Mouse (Mus musculus): ENCODE measurements around the gene Rnaseh2a. TPM values are rescaled to one million over a fixed set of nuclear protein-coding genes. Genes with fewer than 3 reads are reported as not detected.

Gene Rnaseh2a
- total and polyA plus RNA-seq, 2 experiments from 2014 or later: 57.3 to 57.9 TPM

DNA sequence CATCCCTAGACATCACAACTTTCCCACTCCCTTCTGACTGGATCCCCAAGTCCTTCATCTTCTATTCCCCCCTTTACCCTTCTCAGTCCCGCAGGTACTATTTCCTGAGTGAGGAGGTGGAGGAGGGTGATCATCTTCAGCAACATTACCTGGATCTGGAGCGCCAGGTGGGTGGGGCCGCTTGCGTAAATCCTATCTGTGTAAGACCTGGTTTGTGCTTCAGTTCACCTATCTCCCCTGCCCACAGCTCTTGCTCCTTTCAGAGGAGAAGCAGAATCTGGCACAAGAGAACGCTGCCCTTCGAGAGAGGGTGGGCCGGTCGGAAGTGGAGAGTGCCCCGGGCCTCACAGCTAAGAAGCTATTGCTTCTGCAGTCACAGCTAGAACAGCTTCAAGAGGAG is 24.8 kb upstream of the Rnaseh2a start:
- Histone ChIP-seq H3K4me1 (ENCODE audit: control insufficient read depth, insufficient read depth) (peaks cover 12% of the 10 kb centered on the region; the same call in 1 of the 2 replicates), H3K4me3 (ENCODE audit: low read depth, low read length) (no peak overlapping the region), H3K36me3 (replicated peaks; ENCODE audit: control insufficient read depth, insufficient read depth, low read length) (no peaks in the 10 kb centered on the region), H3K27ac (ENCODE audit: low read depth) (no peak overlapping the region), H3K4me2 (ENCODE audit: low read depth, low read length) (no peak overlapping the region), H3K27me3 (ENCODE audit: control insufficient read depth, insufficient read depth, low read length) (peaks cover 16% of the 10 kb centered on the region; the same call in 1 of the 2 replicates), H3K9me3 (replicated peaks; ENCODE audit: control insufficient read depth, low read length) (no peaks in the 10 kb centered on the region), H3K9ac (replicated peaks; ENCODE audit: low read depth, low read length) (no peak overlapping the region)
- no peak for ATAC-seq (ENCODE audit: insufficient read depth, low read depth)
- WGBS: 91% methylated on average over 9 of the region's 9 CpGs
- DNase-seq (ENCODE audit: low spot score): no peak
- no peak for TF ChIP-seq CTCF (IDR thresholded peaks at IDR 0.05; ENCODE audit: low read depth)
- TF ChIP-seq EP300 (IDR thresholded peaks at IDR 0.05; ENCODE audit: low read depth): no peak

- 1% methylated on average over 15 of the region's 15 CpGs for WGBS
- Histone ChIP-seq H3K9me3 (replicated peaks; ENCODE audit: control insufficient read depth, low read length) (no peaks in the 10 kb centered on the region), H3K4me2 (ENCODE audit: low read depth, low read length) (peak overlapping the region; percentile 85), H3K9ac (replicated peaks; ENCODE audit: low read depth, low read length) (peak overlapping the region; percentile 50), H3K27me3 (ENCODE audit: control insufficient read depth, insufficient read depth, low read length) (0 out of 2 replicates have a peak, but pooled peaks cover 11% of the 10 kb centered on the region), H3K4me1 (ENCODE audit: control insufficient read depth, insufficient read depth) (peaks cover 13% of the 10 kb centered on the region; the same call in 1 of the 2 replicates), H3K36me3 (replicated peaks; ENCODE audit: control insufficient read depth, insufficient read depth, low read length) (no peaks in the 10 kb centered on the region), H3K27ac (ENCODE audit: low read depth) (0 out of 2 replicates have a peak overlapping the region, but pooled peaks have one; percentile 21), H3K4me3 (ENCODE audit: low read depth, low read length) (peak overlapping the region; percentile 55)
- TF ChIP-seq EP300 (IDR thresholded peaks at IDR 0.05; ENCODE audit: low read depth) (no peak), CTCF (IDR thresholded peaks at IDR 0.05; ENCODE audit: low read depth) (no peak)
- ATAC-seq (ENCODE audit: insufficient read depth, low read depth) (peak; percentile 2), DNase-seq (ENCODE audit: low spot score) (no peak)
These were observed 21.3 kb upstream of the Rnaseh2a start for GRCm38 (mm10) chr8:84990836-84991235.

GRCm38 (mm10) chr8:84990349-84990748 is 20.8 kb upstream of the Rnaseh2a start, which contains the start of gene Hook2:
Gene Hook2 (plus strand): TSS chr8:84990603.
- under 1% methylated on average over 28 of the region's 28 CpGs for WGBS
- peaks cover 18% of the 10 kb centered on the region for H3K4me1 ChIP-seq (ENCODE audit: control insufficient read depth, insufficient read depth)
- peak within 1 kb of the TSS; percentile 85 for H3K4me2 ChIP-seq (ENCODE audit: low read depth, low read length)
- ATAC-seq (ENCODE audit: insufficient read depth, low read depth): peak; percentile 92
- peak within 1 kb of the TSS; percentile 55 for H3K4me3 ChIP-seq (ENCODE audit: low read depth, low read length)
- no peaks in the 10 kb centered on the region for H3K9me3 ChIP-seq (replicated peaks; ENCODE audit: control insufficient read depth, low read length)
- H3K27ac ChIP-seq (ENCODE audit: low read depth): peak within 1 kb of the TSS; percentile 84
- peak; percentile 98 for DNase-seq (ENCODE audit: low spot score)
- no peaks in the 10 kb centered on the region for H3K36me3 ChIP-seq (replicated peaks; ENCODE audit: control insufficient read depth, insufficient read depth, low read length)
- TF ChIP-seq CTCF (IDR thresholded peaks at IDR 0.05; ENCODE audit: low read depth): peak; percentile 97
- TF ChIP-seq EP300 (IDR thresholded peaks at IDR 0.05; ENCODE audit: low read depth): no peak
- peak within 1 kb of the TSS; percentile 68 for H3K9ac ChIP-seq (replicated peaks; ENCODE audit: low read depth, low read length)
- H3K27me3 ChIP-seq (ENCODE audit: control insufficient read depth, insufficient read depth, low read length): 0 out of 2 replicates have a peak, but pooled peaks cover 9% of the 10 kb centered on the region

DNA sequence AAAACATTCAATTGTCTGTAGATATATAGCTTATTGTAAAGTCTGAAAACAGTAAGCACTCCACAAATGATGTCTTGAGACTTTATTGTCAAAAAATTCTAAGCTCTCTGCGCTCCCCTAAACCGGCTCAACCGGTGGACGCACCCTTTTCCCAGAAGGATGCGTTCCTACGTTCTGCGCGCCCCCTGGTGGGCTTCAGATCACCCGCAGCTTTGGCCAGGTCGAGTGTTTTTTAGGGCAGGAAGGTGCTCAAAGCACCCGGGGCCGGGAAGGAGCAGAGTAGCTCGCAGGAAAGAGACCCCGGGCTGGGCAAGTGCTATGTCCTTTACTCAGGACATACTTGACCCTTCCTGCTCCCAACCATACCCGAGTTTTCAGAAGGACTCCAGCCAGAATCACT is 20.2 kb upstream of the Rnaseh2a start:
- Histone ChIP-seq H3K4me3 (ENCODE audit: low read depth, low read length) (peak overlapping the region; percentile 55), H3K27me3 (ENCODE audit: control insufficient read depth, insufficient read depth, low read length) (0 out of 2 replicates have a peak, but pooled peaks cover 4% of the 10 kb centered on the region), H3K36me3 (replicated peaks; ENCODE audit: control insufficient read depth, insufficient read depth, low read length) (no peaks in the 10 kb centered on the region), H3K4me2 (ENCODE audit: low read depth, low read length) (peak overlapping the region; percentile 85), H3K4me1 (ENCODE audit: control insufficient read depth, insufficient read depth) (peaks cover 23% of the 10 kb centered on the region), H3K9ac (replicated peaks; ENCODE audit: low read depth, low read length) (peak overlapping the region; percentile 68), H3K9me3 (replicated peaks; ENCODE audit: control insufficient read depth, low read length) (no peaks in the 10 kb centered on the region), H3K27ac (ENCODE audit: low read depth) (peak overlapping the region; percentile 84)
- TF ChIP-seq CTCF (IDR thresholded peaks at IDR 0.05; ENCODE audit: low read depth) (peak; percentile 92), EP300 (IDR thresholded peaks at IDR 0.05; ENCODE audit: low read depth) (no peak)
- peak; percentile 66 for ATAC-seq (ENCODE audit: insufficient read depth, low read depth)
- DNase-seq (ENCODE audit: low spot score): peak; percentile 88
- under 1% methylated on average over 15 of the region's 15 CpGs for WGBS

DNA sequence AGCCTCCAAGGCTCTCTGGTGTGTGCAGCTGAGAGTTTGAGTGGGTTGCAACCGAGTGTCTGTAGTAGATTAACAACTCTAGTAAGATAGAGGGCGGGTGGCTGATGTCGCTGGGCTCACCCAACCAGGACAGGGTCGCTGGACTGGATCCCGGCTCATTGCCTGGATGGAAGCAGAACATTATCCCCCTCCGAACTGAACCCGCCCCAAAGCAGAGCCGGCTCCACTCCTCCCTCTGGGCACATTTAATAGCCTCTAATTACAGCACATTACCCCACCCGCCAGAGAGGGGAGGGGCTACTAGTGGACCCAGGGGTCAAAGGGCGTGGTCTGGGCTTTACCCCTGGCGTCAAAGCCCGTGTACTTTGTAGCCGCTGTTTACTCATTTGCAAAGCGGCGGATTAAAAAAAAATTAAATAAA is 19.8 kb upstream of the Rnaseh2a start:
- H3K27ac ChIP-seq (ENCODE audit: low read depth): no peak overlapping the region
- H3K9me3 ChIP-seq (replicated peaks; ENCODE audit: control insufficient read depth, low read length): no peaks in the 10 kb centered on the region
- no peaks in the 10 kb centered on the region for H3K36me3 ChIP-seq (replicated peaks; ENCODE audit: control insufficient read depth, insufficient read depth, low read length)
- DNase-seq (ENCODE audit: low spot score) (no peak), ATAC-seq (ENCODE audit: insufficient read depth, low read depth) (no peak)
- TF ChIP-seq CTCF (IDR thresholded peaks at IDR 0.05; ENCODE audit: low read depth): no peak
- no peak for TF ChIP-seq EP300 (IDR thresholded peaks at IDR 0.05; ENCODE audit: low read depth)
- no peak overlapping the region for H3K4me3 ChIP-seq (ENCODE audit: low read depth, low read length)
- 18% methylated on average over 15 of the region's 15 CpGs for WGBS
- peak overlapping the region; percentile 85 for H3K4me2 ChIP-seq (ENCODE audit: low read depth, low read length)
- no peak overlapping the region for H3K9ac ChIP-seq (replicated peaks; ENCODE audit: low read depth, low read length)
- H3K27me3 ChIP-seq (ENCODE audit: control insufficient read depth, insufficient read depth, low read length): 0 out of 2 replicates have a peak, but pooled peaks cover 2% of the 10 kb centered on the region
- peaks cover 27% of the 10 kb centered on the region for H3K4me1 ChIP-seq (ENCODE audit: control insufficient read depth, insufficient read depth)

DNA sequence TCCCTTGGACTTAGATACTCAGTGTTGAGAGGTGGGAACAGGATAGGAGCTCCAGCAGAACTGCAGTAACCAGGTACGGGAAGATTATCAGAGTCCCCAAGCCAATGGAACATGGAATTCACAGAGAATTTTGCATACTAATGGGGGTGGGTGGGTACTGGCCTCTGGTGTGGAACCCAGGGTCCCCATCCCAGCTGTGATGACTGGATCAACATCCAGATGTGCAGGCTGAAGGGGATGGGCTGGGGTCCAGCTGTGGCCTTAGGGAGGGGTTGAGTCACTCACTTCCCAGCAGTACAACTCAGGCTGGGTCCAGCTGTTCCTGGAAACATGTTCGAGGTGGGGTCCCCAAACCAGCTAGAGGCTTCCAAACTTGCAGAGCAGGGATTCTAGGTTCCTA is 18.3 kb upstream of the Rnaseh2a start:
- ATAC-seq (ENCODE audit: insufficient read depth, low read depth) (no peak), DNase-seq (ENCODE audit: low spot score) (no peak)
- Histone ChIP-seq H3K4me1 (ENCODE audit: control insufficient read depth, insufficient read depth) (peaks cover 27% of the 10 kb centered on the region), H3K9me3 (replicated peaks; ENCODE audit: control insufficient read depth, low read length) (no peaks in the 10 kb centered on the region), H3K4me3 (ENCODE audit: low read depth, low read length) (no peak overlapping the region), H3K9ac (replicated peaks; ENCODE audit: low read depth, low read length) (no peak overlapping the region), H3K36me3 (replicated peaks; ENCODE audit: control insufficient read depth, insufficient read depth, low read length) (no peaks in the 10 kb centered on the region), H3K27me3 (ENCODE audit: control insufficient read depth, insufficient read depth, low read length) (no peaks in the 10 kb centered on the region), H3K4me2 (ENCODE audit: low read depth, low read length) (no peak overlapping the region), H3K27ac (ENCODE audit: low read depth) (no peak overlapping the region)
- WGBS: 61% methylated on average over 2 of the region's 2 CpGs
- TF ChIP-seq EP300 (IDR thresholded peaks at IDR 0.05; ENCODE audit: low read depth): no peak
- TF ChIP-seq CTCF (IDR thresholded peaks at IDR 0.05; ENCODE audit: low read depth): no peak

Data from heart, postnatal 0 days (tissue).